Mouse (Mus musculus): Measurements from ENCODE around the gene Rspo1. TPM values are rescaled to one million over a fixed set of nuclear protein-coding genes. Genes with fewer than 3 reads are reported as not detected.

Gene Rspo1
- polyA plus RNA-seq, 1 experiment: 0.60 TPM

DNA sequence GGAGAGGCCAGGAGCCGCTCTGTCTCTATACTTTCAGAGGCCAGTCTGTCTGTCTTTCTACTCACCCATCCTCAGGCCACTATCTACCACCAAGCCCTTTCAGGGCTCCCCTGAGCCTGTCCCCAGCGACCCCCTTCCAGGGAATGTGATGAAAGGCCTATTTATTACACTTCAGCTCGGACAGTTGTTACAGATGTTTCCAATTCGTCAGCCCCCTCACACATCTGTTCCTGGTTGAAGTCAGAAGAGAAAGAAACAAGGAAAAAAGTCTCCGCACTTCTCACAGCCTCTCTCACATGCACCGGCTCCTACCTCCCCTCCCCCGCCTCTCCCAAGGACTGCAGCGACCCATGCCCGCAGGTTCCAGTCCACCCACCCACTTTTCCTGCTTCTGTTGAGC, 13.9 kb upstream of the Rspo1 start:
- 76% methylated on average over 9 of the region's 9 CpGs for WGBS

GRCm38 (mm10) chr4:124973296-124973695, 12.9 kb upstream of the Rspo1 start:
- H3K27me3 ChIP-seq (ENCODE audit: control insufficient read depth, insufficient read depth, low read length): no peaks in the 10 kb centered on the region
- TF ChIP-seq CTCF (IDR thresholded peaks at IDR 0.05; ENCODE audit: extremely low read depth, insufficient read length, insufficient replicate concordance, low read depth, low read length): no peak
- TF ChIP-seq POLR2A (IDR thresholded peaks at IDR 0.05; ENCODE audit: low read depth, low read length): no peak

More for the DNA sequence above, 13.9 kb upstream of the Rspo1 start:
- Histone ChIP-seq H3K27me3 (ENCODE audit: control insufficient read depth, insufficient read depth, low read length) (no peaks in the 10 kb centered on the region), H3K36me3 (ENCODE audit: control insufficient read depth, insufficient read depth, low read length) (no peaks in the 10 kb centered on the region), H3K4me3 (ENCODE audit: low read depth, low read length) (no peak overlapping the region), H3K27ac (ENCODE audit: insufficient read depth, low read depth, low read length) (no peak overlapping the region), H3K4me1 (ENCODE audit: control insufficient read depth, insufficient read depth, insufficient read length, low read length) (no peaks in the 10 kb centered on the region)
- no peak for TF ChIP-seq CTCF (IDR thresholded peaks at IDR 0.05; ENCODE audit: extremely low read depth, insufficient read length, insufficient replicate concordance, low read depth, low read length)
- TF ChIP-seq POLR2A (IDR thresholded peaks at IDR 0.05; ENCODE audit: low read depth, low read length): no peak

DNA sequence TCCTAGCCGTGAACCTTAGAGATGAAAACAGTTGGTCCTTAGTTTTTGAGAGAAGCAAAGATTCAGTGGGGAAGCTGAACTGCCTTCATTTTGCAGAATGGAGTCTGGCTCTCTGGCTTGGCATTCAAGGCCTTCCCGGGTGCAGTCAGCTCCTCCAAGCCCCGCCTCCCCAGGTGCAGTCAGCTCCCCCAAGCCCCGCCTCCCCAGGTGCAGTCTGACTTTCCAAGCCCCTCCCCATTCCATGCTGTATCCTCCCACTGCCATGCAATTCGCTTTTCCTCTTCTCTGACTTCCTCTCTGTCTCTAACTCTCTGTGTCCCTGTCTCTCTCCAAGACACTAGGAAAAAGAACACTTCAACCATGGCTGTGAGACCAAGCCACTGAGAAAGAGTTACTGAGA, 8.0 kb upstream of the Rspo1 start:
- Histone ChIP-seq H3K4me1 (ENCODE audit: control insufficient read depth, insufficient read depth, insufficient read length, low read length) (no peaks in the 10 kb centered on the region), H3K4me3 (ENCODE audit: low read depth, low read length) (no peak overlapping the region), H3K36me3 (ENCODE audit: control insufficient read depth, insufficient read depth, low read length) (no peaks in the 10 kb centered on the region), H3K27me3 (ENCODE audit: control insufficient read depth, insufficient read depth, low read length) (no peaks in the 10 kb centered on the region), H3K27ac (ENCODE audit: insufficient read depth, low read depth, low read length) (no peak overlapping the region)
- WGBS: 20% methylated on average over 5 of the region's 5 CpGs
- no peak for TF ChIP-seq POLR2A (IDR thresholded peaks at IDR 0.05; ENCODE audit: low read depth, low read length)
- TF ChIP-seq CTCF (IDR thresholded peaks at IDR 0.05; ENCODE audit: extremely low read depth, insufficient read length, insufficient replicate concordance, low read depth, low read length): no peak

More at GRCm38 (mm10) chr4:124973296-124973695, 12.9 kb upstream of the Rspo1 start:
- no peaks in the 10 kb centered on the region for H3K4me1 ChIP-seq (ENCODE audit: control insufficient read depth, insufficient read depth, insufficient read length, low read length)
- no peak overlapping the region for H3K27ac ChIP-seq (ENCODE audit: insufficient read depth, low read depth, low read length)
- 74% methylated on average over 2 of the region's 2 CpGs for WGBS
- no peaks in the 10 kb centered on the region for H3K36me3 ChIP-seq (ENCODE audit: control insufficient read depth, insufficient read depth, low read length)
- H3K4me3 ChIP-seq (ENCODE audit: low read depth, low read length): no peak overlapping the region

DNA sequence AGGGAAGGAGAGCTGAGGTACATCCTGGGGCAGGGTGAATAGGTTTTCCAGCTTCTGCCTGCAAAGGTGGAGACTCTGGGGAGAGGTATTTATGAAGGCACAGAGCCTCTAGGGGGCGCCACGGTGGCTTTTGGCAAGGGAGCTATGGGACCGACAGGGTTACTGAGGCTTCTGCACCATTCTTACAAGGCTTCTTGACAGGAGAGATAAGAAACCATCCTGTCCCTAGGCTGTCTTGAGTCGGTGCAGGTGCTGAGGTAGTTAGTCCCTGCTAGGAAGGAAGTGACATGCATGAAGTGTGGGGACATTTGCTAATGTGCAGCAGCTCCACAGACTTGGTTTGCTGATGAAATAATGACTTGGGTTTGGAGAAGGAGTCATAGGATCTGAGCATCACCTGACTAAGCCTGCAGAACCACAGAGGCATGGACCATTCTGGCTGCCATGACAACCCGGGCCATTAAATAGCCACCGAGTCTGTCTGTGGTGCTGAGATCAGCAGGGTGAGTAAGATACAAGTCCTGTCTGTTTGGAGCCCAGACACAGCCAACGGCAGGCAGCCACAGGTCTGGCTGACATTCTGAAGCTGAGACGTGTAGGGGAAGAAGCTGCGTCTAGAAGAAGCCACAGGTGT, 2.2 kb upstream of the Rspo1 start:
- Histone ChIP-seq H3K27ac (ENCODE audit: insufficient read depth, low read depth, low read length) (no peak overlapping the region), H3K4me1 (ENCODE audit: control insufficient read depth, insufficient read depth, insufficient read length, low read length) (0 out of 2 replicates have a peak, but pooled peaks cover 4% of the 10 kb centered on the region), H3K4me3 (ENCODE audit: low read depth, low read length) (no peak overlapping the region), H3K36me3 (ENCODE audit: control insufficient read depth, insufficient read depth, low read length) (no peaks in the 10 kb centered on the region), H3K27me3 (ENCODE audit: control insufficient read depth, insufficient read depth, low read length) (peaks cover 45% of the 10 kb centered on the region)
- 20% methylated on average over 9 of the region's 9 CpGs for WGBS
- TF ChIP-seq CTCF (IDR thresholded peaks at IDR 0.05; ENCODE audit: extremely low read depth, insufficient read length, insufficient replicate concordance, low read depth, low read length) (peak; percentile 32; the same call in 1 of the 2 replicates), POLR2A (IDR thresholded peaks at IDR 0.05; ENCODE audit: low read depth, low read length) (no peak)

DNA sequence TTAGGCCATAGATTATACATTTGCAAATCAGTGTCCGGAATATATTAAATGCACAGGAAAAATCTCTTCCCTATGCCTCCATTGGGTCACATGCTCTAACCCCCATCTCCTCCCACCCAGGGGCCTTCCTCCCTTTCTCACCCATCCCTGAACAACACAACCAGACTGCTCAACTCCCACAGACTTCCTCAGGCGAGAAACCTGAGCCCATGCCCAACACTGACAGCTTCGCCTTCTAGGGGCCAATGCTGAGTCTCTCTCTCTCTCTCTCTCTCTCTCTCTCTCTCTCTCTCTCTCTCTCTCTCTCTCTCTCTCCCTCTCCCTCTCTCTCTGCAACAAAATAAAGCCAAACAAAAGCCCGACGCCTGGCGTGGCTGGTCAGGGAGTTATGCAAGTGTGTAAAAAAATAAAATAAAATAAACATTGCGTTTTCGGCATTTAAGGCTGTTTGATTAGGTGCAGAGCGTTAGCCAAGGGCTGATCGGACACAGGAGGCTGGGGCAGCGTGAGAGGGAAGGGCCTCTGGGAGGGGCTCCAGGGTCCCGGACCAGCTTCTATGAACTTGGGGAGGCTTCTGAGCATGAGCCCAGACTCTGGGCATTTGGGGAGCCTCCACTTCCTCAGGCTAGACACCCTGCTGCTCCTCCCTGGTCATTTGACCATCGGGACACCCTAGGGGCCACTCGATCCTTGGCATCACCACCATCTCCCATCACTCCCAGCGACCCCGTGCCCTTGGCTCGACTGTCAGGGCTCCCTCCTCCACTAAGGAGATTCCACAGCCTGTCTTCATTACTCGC, 1.2 kb upstream of the Rspo1 start:
- Histone ChIP-seq H3K36me3 (ENCODE audit: control insufficient read depth, insufficient read depth, low read length) (no peaks in the 10 kb centered on the region), H3K27ac (ENCODE audit: insufficient read depth, low read depth, low read length) (no peak overlapping the region), H3K4me1 (ENCODE audit: control insufficient read depth, insufficient read depth, insufficient read length, low read length) (0 out of 2 replicates have a peak, but pooled peaks cover 4% of the 10 kb centered on the region), H3K27me3 (ENCODE audit: control insufficient read depth, insufficient read depth, low read length) (peaks cover 49% of the 10 kb centered on the region), H3K4me3 (ENCODE audit: low read depth, low read length) (no peak overlapping the region)
- 11% methylated on average over 18 of the region's 18 CpGs for WGBS
- no peak for TF ChIP-seq POLR2A (IDR thresholded peaks at IDR 0.05; ENCODE audit: low read depth, low read length)
- TF ChIP-seq CTCF (IDR thresholded peaks at IDR 0.05; ENCODE audit: extremely low read depth, insufficient read length, insufficient replicate concordance, low read depth, low read length): no peak

DNA sequence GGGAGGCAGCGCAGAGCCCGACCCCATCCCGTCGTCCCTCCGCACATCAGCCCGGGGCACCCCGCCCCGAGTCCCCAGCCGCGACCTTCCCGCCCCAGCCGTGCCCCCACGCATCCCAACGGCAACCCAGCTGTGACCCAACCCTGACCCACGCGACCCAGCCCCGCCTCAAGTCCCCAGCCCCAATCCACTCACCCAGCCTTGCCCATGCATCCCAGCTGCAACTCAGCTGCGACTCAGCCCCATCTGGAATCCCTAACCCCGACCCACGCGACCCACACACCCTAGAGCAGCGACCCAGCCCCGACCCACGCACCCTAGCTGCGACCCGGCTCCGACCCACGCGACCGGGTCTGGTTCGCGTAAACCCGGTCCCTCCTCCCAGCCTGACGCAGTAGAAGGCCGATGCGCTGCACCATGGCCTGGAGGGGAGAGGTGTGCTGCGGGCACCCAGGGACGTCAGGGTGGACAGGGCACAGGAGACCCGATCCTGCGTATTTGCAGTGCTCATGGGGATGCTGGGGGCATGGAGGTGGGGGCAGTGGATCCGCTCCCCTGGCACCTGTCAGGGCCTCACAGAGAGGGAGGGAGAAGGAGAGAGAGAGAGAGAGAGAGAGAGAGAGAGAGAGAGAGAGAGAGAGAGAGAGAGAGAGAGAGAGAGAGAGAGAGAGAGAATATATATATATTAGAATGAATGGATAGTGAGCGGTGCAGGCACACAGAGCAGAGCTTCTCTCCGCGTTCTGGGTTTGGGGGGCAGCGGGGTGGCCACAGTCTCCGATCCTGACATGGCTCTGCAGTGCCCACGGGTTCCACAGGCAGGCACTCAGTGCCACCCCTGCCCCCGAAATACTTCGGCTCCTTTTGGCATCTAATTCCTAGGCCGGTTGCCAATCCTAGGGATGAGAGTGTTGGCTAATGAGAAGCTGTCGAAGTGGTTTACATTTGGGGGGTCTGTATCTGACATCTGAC, 795 bp downstream of the Rspo1 start:
- H3K36me3 ChIP-seq (ENCODE audit: control insufficient read depth, insufficient read depth, low read length): no peaks in the 10 kb centered on the region
- peaks cover 57% of the 10 kb centered on the region for H3K27me3 ChIP-seq (ENCODE audit: control insufficient read depth, insufficient read depth, low read length)
- H3K27ac ChIP-seq (ENCODE audit: insufficient read depth, low read depth, low read length): no peak overlapping the region
- peak overlapping the region; percentile 29 for H3K4me3 ChIP-seq (ENCODE audit: low read depth, low read length)
- 0 out of 2 replicates have a peak, but pooled peaks cover 4% of the 10 kb centered on the region for H3K4me1 ChIP-seq (ENCODE audit: control insufficient read depth, insufficient read depth, insufficient read length, low read length)
- WGBS: 6% methylated on average over 51 of the region's 51 CpGs
- TF ChIP-seq CTCF (IDR thresholded peaks at IDR 0.05; ENCODE audit: extremely low read depth, insufficient read length, insufficient replicate concordance, low read depth, low read length) (no peak), POLR2A (IDR thresholded peaks at IDR 0.05; ENCODE audit: low read depth, low read length) (no peak)
